Mouse (Mus musculus) G1E-ER4 (cell line): ENCODE measurements around the gene Map6d1. TPM values are rescaled to one million over a fixed set of nuclear protein-coding genes. Genes with fewer than 3 reads are reported as not detected.

ENCODE experiments used
- GATA1 ChIP-seq: IDR thresholded peaks from one replicate; pipeline ENCODE4 v1.8.0; 2012; ENCODE audit warnings: low read length, inconsistent platforms
- polyA plus RNA-seq: library from polyadenylated mRNA; stranded (reverse); fragments of >175 nt; gene quantifications from 2 replicates; pipeline ENCODE4 v1.2.3, GENCODE M21; 2012

The Map6d1 gene
- not detected in 2 replicates for polyA plus RNA-seq

DNA sequence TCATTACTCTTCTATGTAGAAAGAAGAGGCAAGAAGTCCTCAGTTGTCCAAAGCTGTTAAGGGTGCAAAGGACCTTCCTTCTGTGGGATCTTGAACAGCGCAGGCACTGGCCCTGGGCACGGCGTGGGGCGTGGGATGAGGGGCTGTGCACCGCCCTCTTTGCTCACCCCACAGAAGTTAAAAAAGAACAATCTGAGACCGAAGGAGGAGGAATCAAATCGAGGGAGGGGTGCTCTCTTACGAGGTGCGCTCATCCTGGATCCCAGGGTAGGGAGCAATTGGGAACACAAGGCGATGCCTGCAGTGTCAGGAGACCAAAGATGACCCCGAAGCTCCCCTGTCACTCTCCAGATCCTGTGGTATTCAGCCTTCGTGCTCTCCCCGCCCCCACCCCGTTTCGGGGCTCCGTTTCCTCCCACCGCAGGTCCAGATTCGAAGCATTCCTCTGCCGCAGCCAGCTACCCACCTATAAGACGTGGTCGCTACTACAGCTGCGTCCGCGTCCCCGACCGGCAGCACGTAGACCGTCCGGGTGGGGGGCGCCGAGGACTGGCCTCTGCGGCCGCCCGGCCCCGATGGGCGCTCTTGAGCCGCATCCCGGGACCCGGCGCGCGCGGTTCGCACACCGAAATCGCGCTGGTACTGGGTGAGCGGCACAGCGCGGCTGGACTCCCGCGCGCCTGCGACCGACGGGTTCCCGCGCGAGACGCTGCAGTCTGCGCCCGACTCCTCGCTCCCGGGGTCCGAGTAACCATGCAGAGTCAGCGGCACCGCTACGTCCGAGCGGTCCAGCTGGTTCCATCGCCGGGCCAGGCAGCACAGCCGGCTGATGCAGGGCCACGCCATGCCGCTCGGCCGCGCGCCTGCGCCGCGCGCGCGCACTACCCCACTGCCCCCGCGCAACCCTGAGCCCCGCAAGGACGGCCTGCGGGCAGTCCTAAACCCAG, at the start of gene Map6d1:
Gene Map6d1, minus strand, starts transcription at position 891 of the 947 bp plus-strand sequence.
- no peak for TF ChIP-seq GATA1

DNA sequence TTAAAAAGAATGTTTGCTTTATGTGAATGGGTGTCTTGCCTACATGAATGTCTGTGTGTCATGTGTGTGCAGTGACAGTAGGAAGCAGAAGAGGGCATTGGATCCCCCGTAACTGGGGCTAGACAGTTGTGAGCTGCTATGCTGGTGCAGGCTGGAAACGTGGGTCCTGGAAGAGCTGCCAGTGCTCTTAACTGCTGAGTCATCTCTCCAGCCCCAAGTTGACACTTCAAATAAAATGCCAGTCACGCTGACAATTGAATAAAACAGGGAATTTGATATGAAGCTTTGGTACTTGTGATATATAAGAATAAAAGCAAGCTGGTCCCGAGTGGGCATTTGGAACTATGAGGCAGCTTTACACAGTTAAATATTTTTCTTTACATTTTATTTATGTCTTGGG, 39.1 kb upstream of the Map6d1 start:
- no peak for TF ChIP-seq GATA1

DNA sequence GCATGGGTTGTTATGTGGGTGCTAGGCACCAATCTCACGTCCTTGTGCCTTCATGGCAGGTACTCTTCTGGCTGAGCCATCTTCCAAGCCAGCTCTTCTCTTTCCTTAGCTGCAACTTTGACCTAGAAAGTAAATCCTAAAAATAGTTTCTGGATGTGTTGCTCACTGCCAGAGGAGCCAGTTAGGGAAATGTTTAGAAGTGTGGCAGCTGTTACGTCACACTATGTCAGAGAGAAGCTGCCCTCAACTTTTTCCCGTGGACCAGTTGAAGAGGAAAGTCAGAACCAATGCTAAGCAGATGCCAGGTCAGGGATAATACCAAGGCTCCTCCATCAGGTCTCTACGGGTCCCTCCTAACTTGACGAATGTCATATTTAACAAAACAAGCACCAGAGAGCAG, 38.2 kb upstream of the Map6d1 start:
- TF ChIP-seq GATA1 = no peak

DNA sequence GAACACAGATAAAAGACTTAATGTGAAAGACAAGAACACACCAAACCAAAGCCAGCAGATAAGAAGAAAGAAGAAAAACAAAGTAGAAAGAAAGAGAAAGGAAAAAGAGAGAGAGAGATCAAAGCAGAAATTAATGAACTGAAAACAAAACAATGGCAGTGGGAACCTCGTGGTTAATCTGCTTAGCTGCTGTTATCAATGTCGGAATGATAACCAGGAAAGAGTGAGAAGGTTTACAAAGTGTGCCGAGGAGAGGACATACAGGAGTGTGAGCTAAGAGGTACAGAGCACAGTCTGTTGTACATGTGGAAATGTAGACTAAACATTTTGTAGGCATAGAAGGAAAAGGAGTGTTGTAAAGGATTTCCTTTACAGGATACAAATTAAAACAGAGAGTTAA, 31.8 kb upstream of the Map6d1 start:
- no peak for TF ChIP-seq GATA1

DNA sequence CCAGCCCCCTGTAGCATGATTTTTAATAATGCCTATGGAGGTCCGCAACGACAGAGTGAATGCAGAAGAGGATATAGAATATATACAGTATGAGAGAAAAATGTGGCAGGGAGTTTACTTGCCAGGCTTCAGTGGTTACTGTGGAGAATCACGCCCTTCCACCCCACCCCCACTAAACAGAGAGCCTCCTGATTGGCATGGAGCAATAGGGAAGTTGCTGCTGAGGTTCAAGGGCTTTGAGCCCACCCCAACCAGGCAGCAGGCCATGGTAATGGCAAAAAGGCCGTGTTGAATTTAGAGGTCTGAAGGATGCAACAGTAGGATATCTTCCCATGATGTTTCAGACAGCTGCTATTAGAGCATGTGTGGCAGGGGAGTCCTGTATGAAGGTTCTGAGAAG, 30.2 kb upstream of the Map6d1 start:
- TF ChIP-seq GATA1 = no peak

DNA sequence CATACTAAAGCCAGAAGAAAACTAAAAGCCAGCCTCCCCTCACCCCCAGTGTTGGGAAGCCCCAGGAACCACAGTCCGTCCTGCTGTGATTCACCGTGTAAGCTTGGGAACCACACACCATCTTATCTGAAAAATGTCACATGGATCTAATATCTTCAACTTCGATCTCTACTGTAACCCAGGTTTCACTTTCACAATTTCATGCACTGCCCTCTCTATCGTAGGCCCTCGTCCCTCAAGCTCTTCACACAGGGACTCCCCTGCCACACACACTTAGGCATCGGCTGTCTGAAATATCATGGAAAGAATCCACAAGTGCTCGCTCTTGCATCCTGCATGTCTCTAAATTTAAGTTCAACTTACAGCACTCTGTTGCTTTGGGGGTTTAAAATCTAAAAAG, 23.9 kb upstream of the Map6d1 start:
- TF ChIP-seq GATA1 = no peak

DNA sequence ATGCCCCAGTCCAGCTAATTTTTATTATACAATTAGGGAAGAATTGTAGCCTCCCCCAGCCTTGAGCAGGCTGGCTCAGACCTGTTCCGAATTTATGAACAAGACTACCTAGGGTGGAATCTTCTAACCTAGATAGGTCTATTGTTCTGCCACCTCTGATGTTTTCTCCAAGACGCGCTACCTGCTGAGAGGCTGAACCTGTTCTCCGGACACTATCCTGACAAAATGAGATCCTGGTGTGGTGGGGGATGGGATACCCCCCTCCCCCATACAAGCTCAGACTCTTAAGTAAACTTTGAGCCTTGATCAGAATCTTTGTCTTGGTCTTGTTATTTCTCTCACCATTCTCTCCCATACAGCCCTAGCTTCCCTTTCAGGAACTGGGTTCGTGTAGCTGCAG, 16.8 kb upstream of the Map6d1 start:
- no peak for TF ChIP-seq GATA1

DNA sequence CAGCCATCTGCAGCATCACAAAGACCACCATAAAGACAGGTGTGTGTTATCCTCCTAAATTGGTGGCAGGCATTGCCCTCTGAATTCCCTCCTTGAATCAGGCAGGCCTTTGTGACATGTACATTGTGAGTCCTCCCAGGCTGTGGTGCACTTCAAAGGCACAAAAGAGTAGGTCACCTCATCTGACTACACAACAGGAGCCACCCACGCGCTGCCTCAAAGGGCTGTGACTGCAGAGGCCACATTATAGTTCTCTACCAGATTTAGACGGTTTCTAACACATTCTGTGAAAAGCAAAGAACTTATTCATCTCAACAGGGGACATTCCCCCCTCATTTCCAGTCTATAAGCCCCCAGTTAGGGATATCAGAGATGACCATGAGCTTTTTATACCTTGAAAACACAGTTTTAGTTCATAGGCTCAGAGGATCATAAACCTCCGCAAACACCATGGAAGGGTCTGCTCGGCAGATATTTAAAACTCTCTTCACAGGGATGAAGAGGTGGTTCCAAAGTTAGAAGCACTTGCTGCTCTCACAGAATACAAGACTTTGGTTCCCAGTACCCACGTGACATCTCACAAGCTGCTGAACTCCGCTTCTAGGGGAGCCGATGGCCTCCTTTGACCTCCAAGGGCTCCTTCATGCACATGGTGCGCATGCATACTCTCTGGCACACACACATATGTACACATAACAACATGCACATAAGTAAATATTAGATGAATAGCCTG, 7.5 kb upstream of the Map6d1 start:
- no peak for TF ChIP-seq GATA1

DNA sequence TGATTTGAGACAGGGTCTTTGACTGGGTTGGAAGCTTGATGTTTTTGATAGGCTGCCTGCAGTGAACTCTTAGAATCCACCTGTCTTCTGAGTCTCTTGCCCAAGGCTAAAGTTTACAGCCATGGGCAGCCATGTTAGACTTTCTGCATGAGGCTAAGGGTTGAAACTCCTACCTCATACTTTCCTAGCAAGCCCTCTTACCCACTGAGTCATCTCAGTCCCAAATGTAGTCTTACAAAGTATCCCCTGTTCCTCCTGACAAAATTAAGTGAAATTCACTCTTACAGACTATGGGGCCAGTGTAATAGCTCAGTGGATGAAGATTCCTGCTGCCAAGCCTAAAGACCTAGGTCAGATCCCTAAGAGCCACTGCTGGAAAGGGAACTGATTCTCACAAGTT, 5.9 kb upstream of the Map6d1 start:
- TF ChIP-seq GATA1 = no peak

DNA sequence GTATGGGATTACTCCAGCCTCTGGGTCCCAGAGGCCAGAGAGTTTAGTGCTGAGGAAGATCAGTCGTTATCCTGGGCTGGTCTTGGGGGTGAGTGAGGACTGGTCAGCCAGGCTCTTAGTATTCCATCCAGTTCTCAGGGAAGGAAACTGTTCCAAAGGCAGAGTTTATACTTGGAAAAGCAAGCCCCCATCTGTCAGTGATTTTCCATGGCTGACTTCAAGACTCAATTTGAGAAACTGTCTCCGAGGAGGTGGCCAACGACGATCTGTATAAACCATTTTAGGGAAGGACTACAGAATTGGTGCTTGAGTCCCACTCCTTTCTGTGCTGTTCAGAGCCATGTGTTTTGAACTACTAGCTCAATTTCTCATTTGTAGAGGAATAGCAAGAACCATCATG, 2.5 kb downstream of the Map6d1 start:
- no peak for TF ChIP-seq GATA1

DNA sequence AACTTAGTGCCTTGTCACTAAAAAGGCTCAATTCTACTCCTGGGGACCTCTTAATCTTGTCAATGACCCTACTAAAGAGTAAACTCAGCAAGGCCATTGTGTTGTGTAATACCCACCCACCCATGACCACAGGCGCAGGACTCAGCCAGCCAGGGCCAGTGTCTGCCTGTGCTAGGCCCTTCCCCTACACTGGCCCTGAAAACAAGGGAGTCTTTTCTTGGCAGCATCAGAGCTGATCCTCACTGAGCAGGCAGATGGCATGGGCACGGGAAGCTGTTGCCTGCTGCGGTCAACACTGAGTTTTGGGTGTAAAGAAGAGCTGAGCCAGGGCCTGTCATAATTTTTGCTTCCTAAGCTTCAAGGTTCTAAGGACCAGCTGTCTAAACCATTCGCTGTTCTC, 3.7 kb downstream of the Map6d1 start:
- no peak for TF ChIP-seq GATA1

DNA sequence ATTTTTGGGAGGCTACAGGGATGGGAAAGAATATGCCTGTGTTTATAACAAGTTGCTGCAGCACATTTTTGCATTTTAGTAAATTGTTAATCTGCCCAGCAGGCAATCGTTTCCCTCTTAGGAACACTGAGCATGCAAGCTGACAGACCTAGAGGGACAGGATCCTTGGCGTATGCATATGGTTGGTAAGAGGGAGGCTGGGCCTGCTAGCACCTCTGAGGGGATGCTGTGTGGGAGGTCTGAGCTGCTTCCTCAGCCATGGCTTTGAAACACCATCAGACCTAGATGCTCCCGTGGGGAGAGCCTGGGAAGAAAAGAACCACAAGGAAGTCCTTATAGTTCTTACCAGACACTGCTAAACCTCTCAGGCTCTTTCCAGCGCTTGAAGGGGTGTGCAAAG, 6.8 kb downstream of the Map6d1 start:
- TF ChIP-seq GATA1 = no peak

DNA sequence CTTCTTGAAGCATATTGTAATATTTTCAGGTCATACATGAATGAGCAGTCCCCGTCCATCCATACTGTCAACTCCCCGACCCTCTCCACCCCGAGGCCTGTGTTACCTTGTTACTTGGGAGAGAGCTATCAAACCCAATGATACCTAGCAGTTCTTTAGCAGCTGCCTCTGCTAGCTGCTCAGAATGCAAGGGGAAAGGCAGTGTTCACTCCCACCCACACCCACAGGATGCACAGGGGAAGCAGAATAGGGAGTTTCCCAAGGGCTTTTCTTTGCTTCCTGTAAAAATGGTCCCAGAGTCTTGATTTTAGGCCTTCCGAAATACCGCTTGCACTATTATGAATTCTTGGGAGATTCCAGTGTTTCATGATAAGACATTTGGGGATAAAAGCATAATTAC, 13.0 kb downstream of the Map6d1 start:
- TF ChIP-seq GATA1 = no peak

DNA sequence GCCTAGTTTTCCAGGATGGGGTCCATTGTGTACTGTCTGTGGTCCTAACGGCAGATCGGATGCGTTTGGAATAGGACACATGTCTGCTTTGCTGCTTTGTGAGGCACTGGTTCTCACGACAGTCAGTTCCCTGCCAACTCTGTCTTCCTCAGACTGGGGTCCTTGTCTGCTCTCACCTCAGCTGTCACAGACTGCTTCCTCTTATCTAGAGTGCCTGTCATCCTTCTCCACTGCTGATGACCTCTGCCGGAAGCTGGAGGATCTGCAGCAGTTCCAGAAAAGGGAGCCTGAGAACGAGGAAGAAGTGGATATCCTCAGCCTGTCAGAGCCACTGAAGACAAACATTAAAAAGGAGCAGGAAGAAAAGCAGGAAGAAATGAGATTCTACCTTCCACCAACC, 13.7 kb downstream of the Map6d1 start:
- no peak for TF ChIP-seq GATA1

DNA sequence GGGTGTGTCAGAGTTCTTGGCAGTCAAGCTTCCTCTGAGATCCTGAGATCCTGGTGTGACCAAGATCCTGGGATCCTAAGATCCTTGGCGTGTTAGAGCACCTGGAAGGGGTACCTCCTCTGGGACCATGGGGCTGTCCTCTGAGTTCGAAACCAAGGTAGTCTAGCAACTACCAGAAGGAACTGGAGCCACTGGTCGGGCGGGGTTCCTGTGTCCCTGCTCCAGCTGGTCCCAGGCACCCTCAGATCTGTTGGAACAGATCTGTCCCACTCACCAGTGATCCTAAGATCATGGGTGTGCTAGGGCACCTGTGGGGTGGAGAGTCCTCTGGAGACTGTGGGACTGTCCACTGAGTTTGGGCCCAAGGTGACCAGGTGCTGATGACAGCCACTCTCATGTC, 14.5 kb downstream of the Map6d1 start:
- TF ChIP-seq GATA1 = no peak

DNA sequence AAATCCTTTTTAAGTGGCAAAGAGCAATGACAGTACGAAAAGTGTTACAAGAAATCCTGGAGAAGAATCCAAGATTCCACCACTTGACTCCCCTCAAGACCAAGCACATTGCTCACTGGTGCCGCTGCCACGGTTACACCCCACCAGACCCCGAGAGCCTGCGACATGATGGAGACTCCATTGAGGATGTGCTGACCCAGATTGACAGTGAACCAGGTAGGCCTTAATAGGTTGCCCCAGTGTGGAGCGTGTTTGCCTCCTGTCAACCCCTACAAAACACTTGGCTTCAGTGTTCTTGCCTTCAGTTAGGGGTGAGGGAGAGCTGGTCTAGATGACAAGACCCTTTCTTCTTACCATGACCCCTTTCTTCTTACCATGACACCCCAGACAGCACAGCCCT, 18.4 kb downstream of the Map6d1 start:
- no peak for TF ChIP-seq GATA1
